Mouse (Mus musculus): ENCODE measurements around the gene Spin1. TPM values are rescaled to one million over a fixed set of nuclear protein-coding genes. Genes with fewer than 3 reads are reported as not detected.
A peak's percentile ranks its signal among the peaks of the same experiment; 100 is the strongest.
"Not testable (repeated sequence)": the region's sequence is repeated elsewhere in the genome, so short reads cannot be mapped to it uniquely, and the experiment has no call there.

Spin1 gene
- total RNA-seq, 2 experiments from 2014 or later: 163 to 175 TPM

DNA sequence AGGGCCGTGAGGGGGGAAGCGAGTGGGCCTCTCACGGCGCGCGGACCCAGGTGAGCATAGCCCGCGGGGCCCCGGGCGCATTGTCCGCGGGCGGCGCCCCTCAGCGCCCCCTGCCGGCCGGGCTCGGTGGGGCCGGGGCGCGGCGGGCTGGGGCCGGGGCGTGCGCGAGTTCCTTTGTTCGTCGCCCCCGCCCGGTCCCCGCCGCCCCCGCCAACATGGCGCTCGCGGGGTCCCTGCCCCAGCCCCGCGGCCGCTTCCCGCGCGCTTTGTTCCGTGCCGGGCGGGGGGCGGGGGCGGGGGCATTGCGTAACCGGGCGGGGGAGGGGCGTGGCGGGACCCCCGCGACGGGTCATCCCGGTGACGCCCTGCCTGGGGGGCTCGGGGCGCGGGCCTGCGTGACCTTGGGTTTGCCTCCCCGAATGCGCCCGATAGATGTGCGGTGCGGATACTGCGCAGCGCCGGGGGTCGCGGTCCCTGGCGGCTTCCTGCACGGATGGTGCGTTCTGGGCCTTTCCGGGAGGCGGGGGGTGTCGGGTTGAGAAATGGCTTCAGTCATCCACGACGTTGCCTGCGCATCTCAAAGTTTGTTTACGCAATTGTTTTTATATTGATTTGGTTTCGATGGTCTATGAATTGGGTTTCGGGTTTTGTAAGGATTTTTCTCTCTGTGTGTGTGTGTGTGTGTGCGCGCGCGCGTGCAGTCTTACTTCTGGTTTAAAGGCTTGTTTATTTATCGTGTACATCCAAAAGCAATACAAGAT is 516 bp downstream of the Spin1 start:
- DNase-seq (ENCODE audit: extremely low spot score in 1 of 2, low spot score in 2 of 2): peak; percentile 55 to 60
- intact Hi-C loops (cut with DNase I): loop anchor here (5.0 to 10.0 kb wide), 3 partner anchors 154 to 544 kb away; partner anchors contain the start of gene Cks2
- Histone ChIP-seq H3K27ac (peak overlapping the region; percentile 95), H3K4me3 (peak overlapping the region; percentile 84)
- TF ChIP-seq CTCF (IDR thresholded peaks at IDR 0.05): peak; percentile 52

DNA sequence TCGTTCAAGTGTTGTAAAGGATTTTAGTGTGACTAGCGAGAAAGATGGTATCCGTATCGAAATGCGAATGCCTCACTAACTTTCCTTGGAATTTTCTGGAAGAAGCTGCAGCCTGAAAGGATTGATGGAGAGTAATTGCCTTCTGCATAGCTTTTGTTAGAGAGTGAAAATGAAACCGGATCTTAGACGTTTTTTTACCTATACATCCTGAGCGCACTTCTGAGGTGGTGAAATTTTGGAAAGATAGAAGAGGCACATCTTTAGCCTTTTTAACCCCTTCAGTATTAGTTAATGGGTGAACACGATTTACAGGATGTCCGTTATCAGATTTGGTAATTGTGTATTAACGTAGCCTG is 1.1 kb downstream of the Spin1 start:
- TF ChIP-seq CTCF (IDR thresholded peaks at IDR 0.05): no peak
- peak overlapping the region; percentile 95 for H3K27ac ChIP-seq
- DNase-seq (ENCODE audit: extremely low spot score in 1 of 2, low spot score in 2 of 2): no peak
- intact Hi-C loops (cut with DNase I): loop anchor here (5.0 to 10.0 kb wide), 3 partner anchors 154 to 543 kb away; partner anchors contain the start of gene Cks2
- H3K4me3 ChIP-seq: peak overlapping the region; percentile 84

- H3K4me3 ChIP-seq: no peak overlapping the region
- no peak for TF ChIP-seq CTCF (IDR thresholded peaks at IDR 0.05)
- H3K27ac ChIP-seq: no peak overlapping the region
- intact Hi-C loops (cut with DNase I): loop anchor here (5.0 to 10.0 kb wide), 3 partner anchors 156 to 542 kb away; partner anchors contain the start of gene Cks2
- DNase-seq (ENCODE audit: extremely low spot score in 1 of 2, low spot score in 2 of 2): no peak
Observed at GRCm38 (mm10) chr13:51103111-51103725, 2.5 kb downstream of the Spin1 start.

DNA sequence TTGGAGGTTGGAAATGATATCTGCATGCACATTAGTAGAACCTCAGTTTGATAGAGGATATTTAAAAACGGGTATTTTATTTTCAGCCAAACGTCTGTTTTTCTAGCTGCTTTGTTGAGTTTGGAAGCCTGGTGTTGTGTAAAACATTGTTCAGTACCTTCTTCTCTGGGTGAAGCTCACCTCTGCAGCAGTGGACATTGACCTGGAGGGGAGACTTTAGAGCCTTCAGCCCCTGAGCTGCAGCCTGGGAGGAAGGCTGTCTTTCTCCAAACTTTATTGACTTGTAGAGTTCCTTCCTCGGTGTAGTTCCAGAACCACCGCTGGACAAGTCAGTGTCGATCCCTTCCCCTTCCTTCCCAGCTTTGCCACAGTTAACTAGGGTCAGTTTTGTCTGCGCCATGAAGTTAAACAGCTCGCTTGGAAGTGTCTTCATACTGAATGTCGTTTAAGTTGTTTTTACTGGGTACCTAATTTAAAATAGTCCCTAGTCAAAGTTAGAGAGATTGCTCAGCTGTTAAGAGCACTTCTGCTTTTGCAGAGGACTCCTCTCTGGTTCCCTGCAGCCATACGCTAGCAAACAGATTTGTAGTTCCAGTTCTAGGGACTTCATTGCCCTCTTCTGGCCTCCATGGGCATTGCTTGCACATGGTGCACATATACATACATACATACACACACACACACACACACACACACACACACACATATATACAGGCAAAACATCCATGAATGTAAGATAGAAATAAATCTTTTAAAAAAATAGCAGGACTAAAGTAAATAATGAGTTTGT is 3.4 kb downstream of the Spin1 start:
- DNase-seq (ENCODE audit: extremely low spot score in 1 of 2, low spot score in 2 of 2): no peak
- no peak overlapping the region for H3K4me3 ChIP-seq
- intact Hi-C loops (cut with DNase I): loop anchor here (2.0 to 10.0 kb wide), 4 partner anchors 59 to 541 kb away; partner anchors contain the start of gene Cks2

DNA sequence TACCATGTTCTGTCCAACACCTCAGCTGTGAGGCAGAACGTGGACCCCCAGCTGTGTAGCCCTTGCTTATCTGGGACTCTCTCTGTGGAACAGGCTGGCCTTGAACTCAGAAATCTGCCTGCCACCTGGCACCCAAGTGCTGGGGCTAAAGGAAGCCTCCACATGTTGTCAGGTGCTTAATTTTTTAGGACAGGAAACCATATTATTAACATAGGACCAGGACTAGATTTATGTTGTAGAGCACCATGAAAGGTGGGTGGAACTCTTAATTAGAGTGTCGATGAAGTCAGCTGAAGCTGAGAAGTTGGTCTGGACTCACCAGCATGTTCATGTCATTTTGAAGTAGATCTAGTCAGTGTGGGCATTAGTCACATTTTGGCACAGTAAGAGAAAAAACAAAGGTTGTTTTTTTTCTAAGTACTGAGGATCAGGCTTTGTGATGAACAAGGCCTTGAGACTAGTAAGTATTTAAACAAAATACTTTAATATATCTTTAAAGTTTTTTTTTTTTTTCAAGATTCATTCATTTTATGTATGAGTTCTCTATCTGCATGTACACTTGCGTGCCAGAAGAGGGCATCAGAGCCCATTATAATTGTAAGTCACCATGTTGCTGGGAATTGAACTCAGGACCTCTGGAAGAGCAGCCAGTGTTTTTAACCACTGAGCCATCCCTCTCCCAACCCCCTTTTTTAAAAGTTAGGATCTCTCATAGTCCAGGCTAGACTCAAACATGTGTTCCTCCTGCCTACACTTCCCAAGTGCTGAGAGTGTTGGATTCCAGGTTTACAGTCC is 5.4 kb downstream of the Spin1 start:
- intact Hi-C loops (cut with DNase I): loop anchor here (2.0 to 10.0 kb wide), 2 partner anchors 57 to 539 kb away; partner anchors contain the start of gene Cks2
- DNase-seq (ENCODE audit: extremely low spot score in 1 of 2, low spot score in 2 of 2): no peak
- H3K4me3 ChIP-seq: no peak overlapping the region
- no peak overlapping the region for H3K27ac ChIP-seq
- peak; percentile 31 for TF ChIP-seq CTCF (IDR thresholded peaks at IDR 0.05)

More for the DNA sequence above, 3.4 kb downstream of the Spin1 start:
- no peak overlapping the region for H3K27ac ChIP-seq
- no peak; the same call in 1 of the 2 replicates for TF ChIP-seq CTCF (IDR thresholded peaks at IDR 0.05)

- DNase-seq (ENCODE audit: extremely low spot score in 1 of 2, low spot score in 2 of 2): no peak
- H3K27ac ChIP-seq: no peak overlapping the region
- H3K4me3 ChIP-seq: no peak overlapping the region
- no peak for TF ChIP-seq CTCF (IDR thresholded peaks at IDR 0.05)
- intact Hi-C loops (cut with DNase I): loop anchor here (10.0 kb wide), 1 partner anchor 538 kb away; the partner anchor contains the start of gene Cks2
Observed at GRCm38 (mm10) chr13:51106816-51107215, 6.1 kb downstream of the Spin1 start.

GRCm38 (mm10) chr13:51109517-51109916 is 8.8 kb downstream of the Spin1 start:
- no peak for TF ChIP-seq CTCF (IDR thresholded peaks at IDR 0.05)
- intact Hi-C loops (cut with DNase I): loop anchor here (10.0 kb wide), 1 partner anchor 535 kb away; the partner anchor contains the start of gene Cks2
- no peak overlapping the region for H3K27ac ChIP-seq
- no peak for DNase-seq (ENCODE audit: extremely low spot score in 1 of 2, low spot score in 2 of 2)
- no peak overlapping the region for H3K4me3 ChIP-seq

DNA sequence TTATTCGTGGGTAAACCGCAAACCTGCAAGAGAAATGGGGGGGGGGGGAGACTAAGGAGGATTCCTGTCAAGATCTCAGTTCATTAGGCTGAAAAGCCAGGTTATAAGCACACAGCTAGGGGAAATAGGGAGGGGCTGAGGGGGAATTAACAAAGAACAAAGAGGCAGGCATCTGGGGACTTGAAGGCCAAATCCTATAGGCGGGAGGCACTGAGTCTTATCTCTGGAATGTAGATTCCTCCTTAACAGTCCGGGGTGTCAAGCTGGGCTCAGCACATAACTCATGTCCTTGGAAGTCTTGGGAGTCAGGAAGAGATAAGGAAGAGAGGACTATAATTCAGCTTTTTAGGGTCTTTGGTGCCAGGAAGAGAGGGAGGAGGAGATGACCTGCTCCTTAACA is 13.7 kb downstream of the Spin1 start:
- H3K27ac ChIP-seq; intact Hi-C loops (cut with DNase I); H3K4me3 ChIP-seq; DNase-seq (ENCODE audit: extremely low spot score in 1 of 2, low spot score in 2 of 2): not testable (repeated sequence)

GRCm38 (mm10) chr13:51115762-51116161 is 15.1 kb downstream of the Spin1 start:
- DNase-seq (ENCODE audit: extremely low spot score in 1 of 2, low spot score in 2 of 2): no peak
- no peak for TF ChIP-seq CTCF (IDR thresholded peaks at IDR 0.05)
- Histone ChIP-seq H3K27ac (no peak overlapping the region), H3K4me3 (no peak overlapping the region)
- intact Hi-C loops (cut with DNase I): no loop called here

GRCm38 (mm10) chr13:51120734-51121133 is 20.1 kb downstream of the Spin1 start:
- TF ChIP-seq CTCF (IDR thresholded peaks at IDR 0.05): no peak
- Histone ChIP-seq H3K4me3 (no peak overlapping the region), H3K27ac (no peak overlapping the region)
- DNase-seq (ENCODE audit: extremely low spot score in 1 of 2, low spot score in 2 of 2): no peak
- intact Hi-C loops (cut with DNase I): no loop called here

DNA sequence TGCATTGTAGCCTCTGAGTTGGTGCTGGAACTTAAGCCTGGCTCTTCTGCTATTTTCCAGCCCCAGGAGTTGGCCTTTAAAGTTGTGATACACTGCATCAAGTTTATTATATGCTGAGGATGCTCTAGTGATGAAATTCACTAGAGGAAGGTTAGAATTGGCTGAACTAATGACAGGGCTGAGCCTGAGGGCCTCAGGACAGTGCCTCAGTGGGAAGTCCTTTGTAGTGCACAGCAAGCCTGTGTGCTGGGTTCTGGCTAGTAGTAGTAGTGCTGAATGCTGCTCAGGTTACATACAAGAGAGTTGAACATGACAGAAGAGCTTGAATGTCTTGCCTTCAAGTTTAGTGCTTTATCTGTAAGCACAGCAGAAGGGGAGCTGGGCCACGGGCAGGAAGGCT is 21.3 kb downstream of the Spin1 start:
- intact Hi-C loops (cut with DNase I): no loop called here
- no peak for TF ChIP-seq CTCF (IDR thresholded peaks at IDR 0.05)
- H3K27ac ChIP-seq: no peak overlapping the region
- no peak for DNase-seq (ENCODE audit: extremely low spot score in 1 of 2, low spot score in 2 of 2)
- no peak overlapping the region for H3K4me3 ChIP-seq
